Mouse (Mus musculus) liver, embryonic 14.5 days (tissue): ENCODE measurements around the gene Vars. TPM values are rescaled to one million over a fixed set of nuclear protein-coding genes. Genes with fewer than 3 reads are reported as not detected.
"Not testable (repeated sequence)": the region's sequence is repeated elsewhere in the genome, so short reads cannot be mapped to it uniquely, and the experiment has no call there.

Experiments
- ATAC-seq: fragments of 200-750 bp; cut with Nextera tagmentation; 2 replicates; pipeline ENCODE4 v1.8.0; 2017; ENCODE audit warnings: moderate number of reproducible peaks, mild to moderate bottlenecking, moderate library complexity; ENCODE audit not compliant: insufficient read depth
- DNase-seq, 3 experiments: peaks; one replicate each; pipeline ENCODE4 v3.0.0-alpha.2; 2012 to 2013; ENCODE audit warnings: low read depth in 3 of 3, low spot score in 3 of 3
- H3K27ac ChIP-seq: fragments of 300-500 bp; sonication (generic); 2 replicates; pipeline ENCODE4 v1.5.1; 2014; ENCODE audit warnings: moderate library complexity, mild to moderate bottlenecking, control low read depth, inconsistent platforms
- H3K27me3 ChIP-seq: fragments of 300-500 bp; sonication (generic); 2 replicates; pipeline ENCODE4 v1.6.1; 2014; ENCODE audit warnings: mild to moderate bottlenecking, low read length, moderate library complexity; ENCODE audit not compliant: control insufficient read depth, insufficient read depth
- H3K36me3 ChIP-seq: fragments of 300-500 bp; sonication (generic); replicated peaks from 2 replicates; pipeline ENCODE4 v1.6.1; 2014; ENCODE audit warnings: low read depth; ENCODE audit not compliant: control insufficient read depth, insufficient read depth
- H3K4me1 ChIP-seq, 2 experiments: fragments of 200-500 bp in 1 of 2; fragments of 300-500 bp in 1 of 2; sonication (generic) in 1 of 2; replicated peaks; 2 replicates each; pipeline ENCODE4 v1.6.1; 2012 to 2014; ENCODE audit warnings: antibody characterized with exemption in 1 of 2, inconsistent platforms in 1 of 2, low read length in 1 of 2; ENCODE audit not compliant: control insufficient read depth in 2 of 2, insufficient read depth in 2 of 2
- H3K4me2 ChIP-seq: fragments of 300-500 bp; sonication (generic); 2 replicates; pipeline ENCODE4 v1.6.1; 2014; ENCODE audit warnings: low read depth, mild to moderate bottlenecking, control low read depth, moderate library complexity
- H3K4me3 ChIP-seq, 2 experiments: fragments of 200-500 bp in 1 of 2; fragments of 300-500 bp in 1 of 2; sonication (generic) in 1 of 2; 2 replicates each; pipeline ENCODE4 v1.5.1; 2012 to 2014; ENCODE audit warnings: low read depth in 2 of 2, low read length in 2 of 2, mild to moderate bottlenecking in 2 of 2, control low read depth in 1 of 2, inconsistent platforms in 1 of 2, moderate library complexity in 1 of 2; ENCODE audit not compliant: insufficient read depth in 1 of 2
- H3K9ac ChIP-seq: fragments of 300-500 bp; sonication (generic); replicated peaks from 2 replicates; pipeline ENCODE4 v1.6.1; 2014; ENCODE audit warnings: mild to moderate bottlenecking, control low read depth, moderate library complexity
- H3K9me3 ChIP-seq: fragments of 300-500 bp; sonication (generic); 2 replicates; pipeline ENCODE4 v1.6.1; 2016; ENCODE audit warnings: low read length, mixed read lengths; ENCODE audit not compliant: control insufficient read depth
- CTCF ChIP-seq: IDR thresholded peaks from 2 replicates; pipeline ENCODE4 v1.5.1; 2016; ENCODE audit warnings: antibody characterized with exemption, low read depth, control low read depth
- EP300 ChIP-seq: IDR thresholded peaks from 2 replicates; pipeline ENCODE4 v1.6.1; 2016; ENCODE audit warnings: antibody characterized with exemption, low read depth
- WGBS: fragments of 180-500 bp; shearing (Covaris S2); extraction: QIAGEN DNeasy Blood & Tissue Kit; methylation state at CpG from one replicate; pipeline ENCODE4 v1.1.7; 2014; ENCODE audit not compliant: insufficient replicate concordance; 5-methylcytosine and 5-hydroxymethylcytosine counted together
- polyA plus RNA-seq, 2 experiments: library from polyadenylated mRNA; depleted of rRNA in 1 of 2; stranded (reverse) in 1 of 2; unstranded in 1 of 2; fragments of >200 nt; fragmentation: Nextera tagmentation in 1 of 2; extraction: Ambion mirVana in 1 of 2; gene quantifications; 2 replicates each; pipeline versions ENCODE4 v1.2.1 to v1.2.3; 2012 to 2014

Gene Vars
- polyA plus RNA-seq, 2 experiments: 61.7 to 67.6 TPM

DNA sequence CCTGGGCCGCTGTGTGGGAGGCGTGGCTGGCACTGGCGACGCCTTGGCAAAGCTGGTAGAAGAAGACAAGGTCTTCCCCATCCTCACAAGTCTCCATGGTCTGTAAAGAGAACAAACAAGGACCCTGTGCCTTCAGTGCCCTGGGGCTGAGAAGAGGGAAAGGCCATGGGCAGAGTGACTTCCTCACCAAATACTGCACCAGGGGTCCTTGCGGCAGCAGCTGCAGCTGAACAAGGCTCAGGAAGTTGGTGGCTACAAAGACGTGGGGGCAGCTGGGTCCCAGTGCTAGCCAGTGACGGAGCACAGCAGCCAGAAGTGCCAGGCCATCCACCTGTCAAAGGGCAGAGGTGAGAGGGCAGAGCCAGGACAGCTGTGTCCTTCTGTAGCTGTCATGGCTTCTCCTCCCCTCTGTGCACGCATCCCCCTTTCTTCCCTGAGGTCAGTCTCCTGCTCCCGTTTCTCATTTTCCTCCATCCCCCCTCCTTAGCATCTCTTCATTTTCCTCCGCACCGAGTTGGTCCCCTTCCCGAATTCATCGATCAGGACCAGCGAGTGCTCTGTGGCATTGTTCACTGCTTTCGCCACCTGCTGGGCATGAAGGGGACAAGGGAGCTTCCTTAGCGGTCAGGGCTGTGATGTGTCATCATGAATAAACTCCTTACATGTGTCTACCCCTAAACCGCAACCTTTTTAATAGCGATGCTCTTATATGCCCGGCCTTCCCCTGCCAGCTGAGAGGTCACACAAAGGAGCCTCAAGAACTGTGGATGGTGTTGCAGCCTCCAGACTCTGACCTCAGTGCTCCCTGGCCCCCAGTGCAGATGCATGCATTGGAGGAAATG is 29.1 kb downstream of the Vars start:
- Histone ChIP-seq H3K4me3 (no peak overlapping the region), H3K27me3 (no peaks in the 10 kb centered on the region), H3K9me3 (no peaks in the 10 kb centered on the region), H3K9ac (no peak overlapping the region), H3K4me1 (peaks cover 6 to 17% of the 10 kb centered on the region in 2 experiments), H3K4me2 (no peak overlapping the region), H3K36me3 (no peaks in the 10 kb centered on the region), H3K27ac (no peak overlapping the region)
- no peak for TF ChIP-seq EP300
- peak; percentile 80 for TF ChIP-seq CTCF
- ATAC-seq (no peak), DNase-seq (no peak)
- 32% methylated on average over 19 of the region's 19 CpGs for WGBS

DNA sequence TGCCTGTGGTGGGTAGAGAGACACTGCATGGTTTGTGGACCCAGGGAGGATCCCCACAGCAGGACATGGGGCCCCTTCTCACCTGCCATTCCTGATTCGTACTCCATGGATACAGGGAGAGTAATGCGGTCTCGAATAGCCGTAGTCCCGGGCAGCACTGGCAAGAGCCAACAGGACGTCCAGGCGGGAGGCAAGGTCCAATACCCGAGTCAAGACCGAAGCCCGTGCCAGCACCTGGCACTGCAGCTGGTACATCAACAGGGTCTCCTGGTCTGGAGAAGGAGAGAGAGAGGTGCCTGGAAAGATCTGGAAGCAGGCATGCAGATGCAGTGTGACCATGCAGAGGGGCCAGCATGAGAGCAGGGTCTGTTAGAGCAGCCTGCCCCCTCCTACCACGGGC is 30.5 kb downstream of the Vars start:
- no peak for DNase-seq
- H3K4me3 ChIP-seq: no peak overlapping the region
- H3K4me2 ChIP-seq: no peak overlapping the region
- no peak overlapping the region for H3K27ac ChIP-seq
- H3K9ac ChIP-seq: no peak overlapping the region
- TF ChIP-seq CTCF: no peak
- no peak for TF ChIP-seq EP300
- no peaks in the 10 kb centered on the region for H3K9me3 ChIP-seq
- 83% methylated on average over 11 of the region's 11 CpGs for WGBS
- H3K36me3 ChIP-seq: no peaks in the 10 kb centered on the region
- no peak for ATAC-seq
- H3K4me1 ChIP-seq: peaks cover 6 to 17% of the 10 kb centered on the region in 2 experiments
- no peaks in the 10 kb centered on the region for H3K27me3 ChIP-seq

DNA sequence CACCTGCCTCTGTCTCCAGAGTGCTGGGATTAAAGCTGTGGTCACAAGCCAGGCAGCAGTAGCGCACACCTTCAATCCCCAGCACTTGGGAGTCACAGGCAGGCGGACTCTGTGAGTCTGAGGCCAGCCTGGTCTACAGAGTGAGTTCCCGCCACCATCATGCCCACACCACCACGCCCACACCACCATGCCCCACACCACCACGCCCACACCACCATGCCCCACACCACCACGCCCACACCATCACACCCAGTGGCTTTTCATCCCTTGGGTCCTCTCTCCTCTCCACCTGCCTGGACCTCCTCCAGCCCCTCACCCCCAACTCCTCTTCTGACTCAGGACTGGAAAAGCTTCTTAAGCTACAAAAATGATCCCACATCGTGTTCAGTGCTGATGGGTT is 31.1 kb downstream of the Vars start:
- 58% methylated on average over 7 of the region's 7 CpGs for WGBS
- H3K4me3 ChIP-seq: no peak overlapping the region
- H3K36me3 ChIP-seq: no peaks in the 10 kb centered on the region
- H3K27ac ChIP-seq: no peak overlapping the region
- peaks cover 6 to 17% of the 10 kb centered on the region in 2 experiments for H3K4me1 ChIP-seq
- no peaks in the 10 kb centered on the region for H3K9me3 ChIP-seq
- no peak for DNase-seq
- H3K27me3 ChIP-seq: no peaks in the 10 kb centered on the region
- H3K9ac ChIP-seq: no peak overlapping the region
- ATAC-seq: no peak
- TF ChIP-seq EP300 (no peak), CTCF (no peak)
- no peak overlapping the region for H3K4me2 ChIP-seq

DNA sequence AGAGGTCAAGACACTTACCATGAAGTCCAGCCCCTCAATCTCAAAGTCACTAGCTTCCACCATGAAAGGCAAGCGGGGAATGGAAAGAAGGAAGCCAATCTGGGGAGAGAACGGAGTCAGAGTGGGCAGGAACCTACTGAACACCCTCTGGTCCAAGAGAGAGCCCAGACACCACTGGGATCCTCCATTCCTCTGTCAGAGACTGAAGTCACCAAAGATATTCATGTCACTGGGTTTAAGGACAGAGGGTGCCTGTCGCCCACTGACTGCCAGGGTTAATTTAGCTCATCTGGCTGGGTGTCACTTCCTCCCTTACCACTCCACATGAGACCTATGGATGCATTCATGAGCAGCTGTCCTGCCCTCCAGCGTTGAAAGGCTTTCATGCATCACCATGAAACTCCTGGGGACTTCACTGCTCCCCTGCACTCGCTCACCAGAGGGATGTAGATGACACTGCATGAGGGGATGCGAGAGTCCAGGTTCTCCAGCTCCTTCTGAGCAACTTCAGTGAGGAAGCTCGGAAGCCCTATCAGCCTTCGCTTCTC is 31.6 kb downstream of the Vars start:
- TF ChIP-seq EP300 (no peak), CTCF (peak; percentile 29)
- H3K27me3 ChIP-seq: no peaks in the 10 kb centered on the region

DNA sequence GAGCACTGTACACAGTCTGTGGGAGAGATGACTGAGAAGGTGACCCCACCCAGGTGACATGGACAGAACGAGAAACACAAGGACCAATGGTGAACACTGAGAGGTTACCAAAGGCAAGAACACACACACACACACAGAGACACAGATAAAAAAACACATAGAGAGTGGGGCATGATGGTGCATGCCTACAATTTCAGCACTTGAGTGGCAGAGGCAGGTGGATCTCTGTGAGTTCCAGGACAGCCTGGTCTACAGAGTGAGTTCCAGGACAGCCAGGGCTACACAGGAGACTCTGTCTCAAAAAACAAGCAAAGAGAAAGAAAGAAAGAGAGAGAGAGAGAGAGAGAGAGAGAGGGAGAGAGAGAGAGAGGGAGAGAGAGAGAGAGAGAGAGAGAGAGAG is 32.9 kb downstream of the Vars start:
- H3K27ac ChIP-seq, DNase-seq, H3K4me3 ChIP-seq, ATAC-seq, H3K4me2 ChIP-seq, H3K9me3 ChIP-seq, H3K36me3 ChIP-seq, H3K9ac ChIP-seq, H3K27me3 ChIP-seq: not testable (repeated sequence)
- peaks cover 3 to 14% of the 10 kb centered on the region in 2 experiments for H3K4me1 ChIP-seq
- whole genome bisulfite sequencing: 52% methylated on average over 1 of the region's 1 CpGs

More for the DNA sequence above, 31.6 kb downstream of the Vars start:
- no peak overlapping the region for H3K4me3 ChIP-seq
- peaks cover 6 to 17% of the 10 kb centered on the region in 2 experiments for H3K4me1 ChIP-seq
- H3K4me2 ChIP-seq: no peak overlapping the region
- 67% methylated on average over 8 of the region's 8 CpGs for WGBS
- H3K9me3 ChIP-seq: no peaks in the 10 kb centered on the region
- ATAC-seq (no peak), DNase-seq (no peak)
- H3K36me3 ChIP-seq: no peaks in the 10 kb centered on the region
- H3K9ac ChIP-seq: no peak overlapping the region
- no peak overlapping the region for H3K27ac ChIP-seq
